Mouse (Mus musculus) right cerebral cortex, adult 18-20 months (tissue): ENCODE data around the gene Jph3.

Experiments
- DNase-seq: peaks from one replicate; pipeline ENCODE4 v3.0.0; 2022; ENCODE audit warnings: mixed read lengths

Jph3 gene

GRCm38 (mm10) chr8:121842064-121842955 lies 112.9 kb downstream of the Jph3 start:
- no peak for DNase-seq

- no peak for DNase-seq
Observed at GRCm38 (mm10) chr8:121843184-121843733, 113.8 kb downstream of the Jph3 start.
